Mouse (Mus musculus): ENCODE measurements around the gene Nr2c2.

GRCm38 (mm10) chr6:92158801-92159200 lies 67.6 kb downstream of the Nr2c2 start:
- TF ChIP-seq GATA1 (IDR thresholded peaks at IDR 0.05; ENCODE audit: borderline replicate concordance, low read length), result no peak
- no peak for TF ChIP-seq FLI1 (IDR thresholded peaks at IDR 0.05; ENCODE audit: low read length)

Measured in megakaryocyte, embryonic 14.5 days (primary cell).